Mouse (Mus musculus) induced T-regulatory cell, adult 2 months (primary cell): ENCODE measurements around the gene Mbd3l2.
"Not testable (repeated sequence)": the region's sequence is repeated elsewhere in the genome, so short reads cannot be mapped to it uniquely, and the experiment has no call there.

Source experiments
- DNase-seq: peaks from one replicate; pipeline ENCODE4 v3.0.0-alpha.2; 2012; ENCODE audit warnings: low read depth

Gene Mbd3l2

DNA sequence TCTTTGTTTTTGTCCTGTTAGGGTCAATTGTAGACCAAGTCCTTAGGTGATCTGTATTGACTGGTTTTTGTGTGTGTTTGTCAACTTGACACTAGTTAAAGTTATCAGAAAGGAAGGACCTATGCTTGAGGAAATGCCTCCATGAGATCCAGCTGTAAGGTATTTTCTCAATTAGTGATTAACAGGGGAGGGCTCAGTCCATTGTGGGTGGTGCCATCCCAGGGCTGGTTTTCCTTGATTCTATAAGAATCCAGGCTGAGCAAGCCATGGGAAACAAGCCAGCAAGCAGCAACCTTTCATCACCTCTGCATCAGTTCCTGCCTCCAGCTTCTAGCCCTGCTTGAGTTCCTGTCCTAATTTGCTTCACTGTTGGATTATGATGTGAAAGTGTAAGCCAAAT is at the start of gene Mbd3l2:
Mbd3l2 (plus strand) TSS at position 301 of the 400 bp plus-strand sequence.
- DNase-seq: no peak

- no peak for DNase-seq
Measured at GRCm38 (mm10) chr9:18385782-18386181, 44.7 kb upstream of the Mbd3l2 start.

GRCm38 (mm10) chr9:18399629-18400028 is 30.8 kb upstream of the Mbd3l2 start:
- no peak for DNase-seq

- not testable (repeated sequence) for DNase-seq
Measured at GRCm38 (mm10) chr9:18402895-18403294, 27.6 kb upstream of the Mbd3l2 start, which contains the start of gene Naalad2. TSS of gene Naalad2 (minus strand) at chr9:18402995.

DNA sequence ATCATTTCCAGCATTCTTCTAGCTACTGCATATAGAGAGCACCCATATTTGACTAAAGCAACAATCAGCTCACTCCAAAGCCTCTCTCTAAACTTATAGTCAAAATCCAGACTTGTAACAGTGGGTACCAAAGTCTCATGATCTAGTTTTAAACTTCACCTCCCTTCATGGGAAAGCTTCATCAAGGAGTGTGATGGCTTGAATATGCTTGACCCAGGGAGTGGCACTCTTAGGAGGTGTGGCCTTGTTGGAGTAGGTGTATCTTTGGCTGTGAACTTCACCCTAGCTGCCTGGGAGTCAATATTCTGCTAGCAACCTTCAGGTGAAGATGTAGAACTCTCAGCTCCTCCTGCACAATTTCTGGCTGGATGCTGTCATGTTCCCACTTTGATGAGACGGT is 26.3 kb upstream of the Mbd3l2 start, which contains the start of gene Ubtfl1:
Ubtfl1 (plus strand) TSS at position 301 of the 400 bp plus-strand sequence.
- DNase-seq: no peak

GRCm38 (mm10) chr9:18412371-18412770 is 18.1 kb upstream of the Mbd3l2 start:
- peak; percentile 9 for DNase-seq

GRCm38 (mm10) chr9:18431687-18432086 is 1.2 kb downstream of the Mbd3l2 start:
- DNase-seq: no peak

GRCm38 (mm10) chr9:18456520-18456919 is 26.1 kb downstream of the Mbd3l2 start:
- DNase-seq: no peak

DNA sequence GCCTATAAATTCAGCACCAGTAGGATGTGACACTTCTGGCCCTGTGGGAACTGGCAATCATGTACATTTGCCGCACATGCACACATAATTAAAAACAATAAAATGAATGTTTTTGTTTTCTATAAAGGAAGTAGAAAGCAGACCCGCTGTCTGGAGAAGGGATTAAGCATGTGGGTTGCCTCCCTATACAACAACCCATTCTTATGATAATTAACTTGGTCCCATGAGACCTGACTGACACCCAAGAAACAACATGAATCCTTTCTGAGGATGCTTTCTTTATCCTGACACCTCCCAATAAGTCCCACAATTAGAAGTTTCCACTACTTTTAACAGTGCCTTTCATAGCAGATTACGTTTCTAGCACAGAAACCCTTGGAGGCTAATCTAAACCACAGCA is 36.9 kb downstream of the Mbd3l2 start:
- no peak for DNase-seq

DNA sequence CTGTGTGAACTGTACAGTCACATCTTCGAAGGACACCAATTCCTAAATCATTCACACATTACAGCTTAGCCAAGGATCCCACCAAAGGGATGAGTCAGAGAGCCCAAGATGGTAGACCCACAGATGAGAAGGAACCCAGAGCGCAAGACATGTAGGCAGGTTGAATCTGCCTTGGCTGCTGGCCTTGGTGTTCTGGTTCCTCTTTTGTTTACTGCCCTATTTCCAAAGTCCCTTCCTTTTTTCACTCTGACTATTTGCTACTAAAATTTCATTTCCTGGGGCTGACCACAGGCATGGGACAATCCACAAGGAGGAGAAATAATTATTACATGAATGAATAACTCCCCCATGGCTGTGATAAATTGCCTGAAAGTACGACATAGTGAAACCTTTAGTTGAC is 37.6 kb downstream of the Mbd3l2 start:
- no peak for DNase-seq

DNA sequence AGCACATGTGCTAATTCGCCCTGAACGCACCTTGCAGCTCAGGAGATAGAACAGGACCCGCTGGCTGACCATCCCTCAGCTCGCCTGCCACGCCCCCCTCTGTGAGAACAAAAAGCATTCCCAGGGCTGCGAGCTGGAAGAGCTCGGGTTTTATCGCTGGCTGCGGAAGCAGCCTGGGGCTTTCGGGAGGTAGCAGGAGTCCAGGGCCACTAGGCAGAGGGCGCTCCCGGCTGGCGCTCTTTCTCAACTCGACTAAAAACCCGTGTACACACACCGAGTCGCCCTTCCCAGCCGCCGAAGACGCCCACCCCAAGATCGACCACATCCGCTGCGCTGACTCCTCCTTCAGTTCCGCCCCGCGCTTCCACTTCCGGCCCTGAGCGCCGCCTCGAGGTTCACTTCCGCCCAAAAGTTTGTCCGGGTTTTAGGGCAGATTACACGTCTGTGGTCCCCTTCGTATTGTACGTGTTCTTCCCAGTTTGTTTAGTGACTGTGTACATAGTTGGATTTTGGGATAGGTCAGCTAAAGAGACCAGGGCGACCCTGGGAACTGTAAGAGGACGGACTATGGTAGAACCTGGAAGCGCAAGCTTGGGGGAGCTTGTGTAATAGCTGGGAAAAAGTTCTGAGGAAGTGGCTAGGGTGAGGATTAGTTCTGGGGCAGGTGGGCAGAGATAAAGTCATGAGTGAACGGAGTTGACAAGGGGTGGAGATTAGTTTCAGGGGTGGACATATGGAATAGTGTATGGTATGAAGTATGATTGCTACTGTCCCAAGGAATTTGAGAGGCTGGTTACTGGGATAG is 43.1 kb downstream of the Mbd3l2 start:
- peak; percentile 86 for DNase-seq

DNA sequence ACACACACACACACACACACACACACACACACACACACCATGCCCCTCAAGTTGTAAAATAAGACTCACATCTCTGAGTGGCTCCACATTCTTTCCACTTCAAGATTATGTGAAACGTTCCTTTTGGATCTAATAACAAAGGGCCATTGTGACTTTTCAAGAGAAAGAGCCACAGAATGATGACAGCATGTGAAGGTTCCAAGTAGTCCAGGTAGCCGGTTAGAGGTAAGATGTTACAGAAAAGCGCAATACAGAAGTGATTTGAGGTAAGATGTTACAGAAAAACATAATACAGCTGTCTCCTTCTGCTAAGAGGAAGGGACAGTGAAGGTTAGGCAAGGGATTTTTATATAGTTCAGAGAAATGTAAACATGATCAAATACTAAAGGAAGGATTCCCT is 47.7 kb downstream of the Mbd3l2 start, which contains the start of the genes Zfp558 and Mbd3l1:
Zfp558 (minus strand) TSS at position 101 of the 400 bp plus-strand sequence.
Mbd3l1 (plus strand) TSS at position 192 of the 400 bp plus-strand sequence.
- DNase-seq: no peak
